Mouse (Mus musculus): ENCODE data around the gene Lrrc4.

Gene Lrrc4

DNA sequence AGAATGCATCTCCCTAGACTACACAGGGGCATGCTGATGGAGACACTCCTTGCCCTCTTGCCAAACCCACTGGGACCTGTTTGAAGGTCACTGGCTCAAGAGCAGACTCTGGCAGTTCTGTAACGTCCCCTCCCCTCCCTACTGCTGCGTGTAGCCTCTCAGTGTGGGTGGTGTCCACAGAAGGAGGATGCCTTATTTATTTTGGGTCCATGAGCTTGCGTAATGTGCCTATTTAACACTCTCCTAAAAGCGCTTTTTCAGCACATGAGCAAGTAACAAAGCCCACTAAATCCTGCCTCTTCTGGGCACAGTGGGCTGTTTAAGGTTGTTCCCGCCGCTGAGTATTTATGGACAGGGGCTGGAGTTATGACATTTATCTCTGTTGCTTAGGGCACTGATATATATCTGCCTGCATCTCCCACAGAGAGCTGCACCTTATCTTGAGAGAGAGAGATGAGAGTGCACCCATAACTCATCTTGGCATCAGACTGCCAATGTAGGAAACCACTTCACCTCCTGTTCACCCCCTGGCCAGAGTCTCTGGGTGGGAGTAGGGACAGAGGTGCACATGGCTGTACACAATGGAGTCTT lies 63.6 kb downstream of the Lrrc4 start:
- DNase-seq (ENCODE audit: low spot score in 2 of 2), result no peak

DNA sequence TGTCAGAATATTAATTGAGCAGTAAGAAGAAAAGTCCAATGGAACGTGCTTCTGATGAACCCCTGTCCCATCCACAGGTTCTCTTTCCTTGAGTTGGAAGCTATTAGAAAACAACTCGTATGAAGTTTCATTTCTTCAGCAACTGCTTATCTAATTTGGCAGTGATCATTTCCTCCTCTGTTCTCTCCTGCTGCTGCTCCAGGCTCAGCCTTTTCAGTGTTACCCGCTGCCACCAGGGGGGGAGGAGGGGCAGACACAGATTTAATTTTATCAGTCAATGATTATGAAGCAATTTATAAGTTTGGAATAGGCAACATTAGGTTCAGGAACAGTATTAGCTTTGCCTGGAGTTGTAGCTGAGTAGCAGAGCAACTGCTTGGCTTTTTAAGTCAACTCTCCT lies 64.9 kb downstream of the Lrrc4 start:
- no peak for DNase-seq (ENCODE audit: low spot score in 2 of 2)

DNA sequence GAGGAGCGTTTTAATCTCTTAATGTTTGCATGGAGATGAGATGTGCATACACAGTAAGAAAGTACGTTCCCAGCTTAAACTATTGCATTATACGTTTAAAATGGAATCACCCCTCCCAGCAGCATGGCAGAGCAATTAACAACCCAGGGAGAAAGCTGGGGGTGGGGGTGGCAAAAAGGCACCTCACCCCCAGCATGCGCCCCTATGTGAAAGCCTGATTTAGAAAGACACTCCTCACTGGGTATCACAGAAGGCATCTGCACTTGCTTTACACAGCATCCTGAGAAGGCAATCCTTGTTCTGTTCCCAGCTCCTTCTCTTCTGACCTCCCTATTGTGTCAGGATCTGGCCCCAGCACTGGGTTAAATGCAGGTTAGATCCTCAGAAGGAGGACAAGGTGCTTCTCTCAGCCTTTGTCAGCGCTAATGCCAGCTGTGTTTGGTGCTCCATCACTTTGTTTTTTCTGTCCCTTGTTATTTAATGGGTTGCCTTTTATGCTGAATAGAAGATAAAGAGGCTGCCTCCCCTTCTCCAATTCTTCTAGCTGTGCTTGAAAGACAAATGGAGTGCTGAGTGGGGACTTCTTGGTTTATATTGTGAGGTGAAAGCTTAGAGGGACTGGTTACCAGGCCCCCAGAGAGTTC lies 69.3 kb downstream of the Lrrc4 start:
- DNase-seq (ENCODE audit: low spot score in 2 of 2), result no peak

DNA sequence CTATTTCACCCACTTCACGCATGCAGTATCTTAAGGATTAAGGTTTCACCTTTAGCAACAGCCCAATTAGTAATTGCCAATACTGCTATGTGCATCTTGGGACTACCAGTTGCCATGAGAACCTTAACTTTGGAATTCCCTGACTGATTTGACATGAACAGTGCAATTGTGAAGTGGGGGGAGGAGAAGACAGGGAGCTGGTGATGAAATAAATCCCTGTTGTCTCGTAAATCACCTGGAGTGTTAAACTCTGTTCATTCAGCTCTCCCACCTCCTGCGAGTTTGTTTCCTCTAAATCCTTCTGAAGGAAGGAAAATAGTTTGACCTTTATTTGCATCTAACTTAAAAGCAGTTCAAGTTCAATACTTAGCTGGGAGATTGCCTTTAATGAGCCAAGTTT lies 69.8 kb downstream of the Lrrc4 start:
- no peak for DNase-seq (ENCODE audit: low spot score in 2 of 2)

DNA sequence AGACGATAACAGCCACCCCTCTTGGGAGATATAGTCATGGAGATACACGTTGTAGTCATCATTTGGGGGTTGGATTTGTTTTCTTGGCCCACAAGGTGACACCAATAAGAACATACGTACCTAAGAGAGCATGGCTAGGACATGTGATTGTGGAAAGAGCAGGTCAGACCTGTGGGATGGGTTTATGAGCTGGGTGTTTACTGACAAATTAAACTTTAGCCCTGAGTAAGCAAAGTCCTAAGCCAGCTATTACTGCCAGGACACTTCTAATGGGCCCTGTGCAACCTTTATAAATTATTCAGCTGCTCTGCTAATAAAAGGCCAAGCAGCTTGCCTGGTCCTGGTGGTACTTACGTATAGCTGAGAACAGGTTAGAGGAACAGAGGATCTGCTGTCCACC lies 73.3 kb downstream of the Lrrc4 start:
- no peak for DNase-seq (ENCODE audit: low spot score in 2 of 2)

DNA sequence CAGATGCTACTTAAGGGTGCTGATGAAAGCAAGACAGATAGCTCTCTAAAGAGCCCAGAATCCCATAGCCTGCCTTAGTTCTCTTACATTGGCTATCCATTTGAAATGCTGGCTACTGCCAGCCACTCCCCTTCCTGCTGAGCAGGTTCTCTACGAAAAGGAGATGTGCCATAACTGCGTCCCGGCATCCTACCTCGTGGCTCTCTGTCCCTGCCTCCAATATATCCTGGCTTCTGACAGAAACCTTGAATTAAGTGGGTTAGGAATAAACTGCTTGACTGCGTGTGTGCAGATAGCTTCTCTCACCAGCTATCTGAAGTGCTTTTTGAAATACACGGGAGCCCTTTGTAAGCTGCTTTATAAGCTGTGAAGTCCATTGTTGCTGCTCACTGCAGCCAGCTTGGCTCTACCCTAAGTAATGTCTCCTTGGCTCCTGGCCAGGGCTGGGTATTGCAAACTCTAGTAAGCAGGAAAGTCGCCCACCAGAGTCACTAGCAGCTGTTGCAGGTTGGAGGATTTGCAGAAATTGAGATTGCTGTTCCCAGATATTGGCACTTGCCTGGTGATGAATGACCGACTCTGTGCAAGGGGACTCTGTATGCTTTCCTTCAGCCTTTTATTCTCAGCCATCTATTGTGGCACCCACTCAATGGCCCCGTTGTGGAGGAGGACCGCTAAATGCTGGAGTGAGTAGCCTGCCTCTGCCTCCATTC lies 75.1 kb downstream of the Lrrc4 start:
- peak; percentile 39 to 48 for DNase-seq (ENCODE audit: low spot score in 2 of 2)

DNA sequence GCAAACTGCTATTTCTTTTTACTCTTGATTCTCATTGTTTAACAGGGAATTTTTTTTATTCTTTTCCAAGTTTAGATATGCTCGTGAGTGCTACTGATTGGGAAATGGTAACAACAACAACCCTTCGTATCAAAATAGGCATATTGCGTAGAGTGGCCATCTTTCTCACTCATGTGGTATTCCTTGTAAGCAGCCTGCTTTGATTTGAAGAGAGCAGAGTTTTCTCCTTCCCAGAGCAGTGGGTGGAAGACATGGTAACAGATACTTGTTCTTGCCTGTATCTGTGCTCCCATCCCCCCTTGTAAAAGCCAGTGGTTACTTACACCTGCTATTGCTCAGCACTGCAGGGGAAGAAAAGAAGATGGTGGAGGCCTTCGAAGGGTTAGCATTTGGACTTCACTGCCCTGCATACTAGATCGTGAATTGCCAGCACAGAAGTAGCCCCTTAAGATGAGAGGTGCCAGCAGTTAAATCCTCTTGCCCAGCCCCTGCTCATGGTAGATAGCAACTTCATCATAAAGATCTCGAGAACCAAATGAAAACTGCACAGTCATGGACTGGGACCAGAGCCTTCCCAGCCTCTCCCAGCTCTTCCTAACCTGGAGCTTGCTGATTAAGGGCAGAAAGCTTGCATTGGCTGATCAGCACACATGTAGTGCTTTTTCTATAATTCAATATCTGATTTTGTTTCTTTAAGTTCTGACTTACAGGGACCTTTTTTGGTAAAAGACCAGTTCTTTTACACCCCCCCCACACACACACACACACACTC lies 77.2 kb downstream of the Lrrc4 start:
- no peak for DNase-seq (ENCODE audit: low spot score in 2 of 2)

DNA sequence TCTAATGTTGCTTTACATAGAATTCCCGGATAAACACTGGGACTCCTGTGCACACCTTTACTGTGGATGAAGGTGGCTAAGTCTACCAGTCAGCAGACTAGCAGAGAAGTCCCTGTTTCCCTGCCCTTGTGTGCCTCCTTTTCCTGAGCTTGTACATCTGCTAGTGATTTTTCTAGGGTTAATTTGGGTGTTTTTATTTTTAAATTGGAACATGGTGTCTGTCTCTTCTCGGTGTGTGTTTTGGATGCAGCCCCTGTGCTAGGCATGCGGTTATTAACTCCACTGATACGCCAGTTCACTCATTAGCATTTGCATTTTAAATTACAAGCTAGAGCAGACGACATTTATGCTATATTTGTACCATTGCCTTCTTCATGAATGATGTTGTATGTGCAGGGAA lies 77.9 kb downstream of the Lrrc4 start:
- no peak for DNase-seq (ENCODE audit: low spot score in 2 of 2)

DNA sequence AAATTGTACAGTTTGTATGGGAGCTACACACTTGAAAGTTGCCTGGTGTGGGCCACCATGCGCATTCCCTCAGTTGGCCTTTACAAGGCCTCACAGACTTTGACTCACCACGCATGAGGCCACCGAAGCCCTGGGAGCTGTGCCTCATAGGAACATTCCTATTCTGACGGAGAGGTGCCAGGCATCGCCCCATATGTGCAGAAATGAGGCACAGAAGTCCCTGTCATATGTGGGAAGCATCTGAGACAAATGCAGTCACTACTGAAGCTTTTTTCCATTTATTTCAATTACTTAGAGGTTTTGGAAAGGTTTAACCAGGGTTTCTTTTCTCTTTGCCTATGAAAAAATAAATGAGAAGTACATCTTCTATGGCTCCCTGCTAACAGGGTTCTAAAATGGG lies 78.3 kb downstream of the Lrrc4 start:
- DNase-seq (ENCODE audit: low spot score in 2 of 2), result no peak

DNA sequence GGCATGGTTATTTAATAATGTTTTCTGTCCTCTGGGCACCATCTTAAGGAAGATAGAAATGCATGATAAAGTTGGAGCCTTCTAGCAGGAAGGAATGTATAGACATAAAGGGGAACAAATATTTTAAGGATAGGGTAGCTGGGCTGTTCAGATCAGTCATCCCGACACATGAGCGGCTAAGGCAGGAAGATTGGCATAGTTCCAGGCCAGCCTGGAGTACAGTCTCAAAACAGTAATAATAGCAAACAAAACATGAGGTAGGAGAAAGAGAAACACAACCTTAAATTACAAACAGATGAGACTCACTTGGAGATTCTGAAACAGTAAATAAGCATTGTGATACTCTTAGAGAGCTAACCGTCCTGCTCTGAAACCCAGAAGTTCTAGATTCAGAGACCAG lies 80.4 kb downstream of the Lrrc4 start:
- DNase-seq (ENCODE audit: low spot score in 2 of 2), result no peak

DNA sequence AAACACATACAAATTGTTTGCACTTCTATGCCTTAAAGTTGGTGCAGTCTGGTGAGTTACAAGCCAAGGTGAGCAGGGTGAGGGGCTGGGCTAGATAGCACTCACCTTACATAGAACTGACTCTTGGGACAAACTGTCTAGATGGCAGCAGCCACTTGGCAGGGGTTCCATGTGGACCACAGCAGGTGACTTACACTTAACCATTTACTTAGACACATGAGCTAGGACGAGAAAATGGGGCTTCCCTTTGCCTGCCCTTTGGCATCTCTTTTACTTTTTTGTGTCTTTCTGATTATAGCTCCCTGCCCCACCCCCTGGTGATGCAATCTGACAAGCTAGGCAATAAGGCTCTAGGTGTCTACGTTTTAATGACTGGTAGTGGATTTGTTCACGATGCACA lies 82.3 kb downstream of the Lrrc4 start:
- DNase-seq (ENCODE audit: low spot score in 2 of 2), result no peak

DNA sequence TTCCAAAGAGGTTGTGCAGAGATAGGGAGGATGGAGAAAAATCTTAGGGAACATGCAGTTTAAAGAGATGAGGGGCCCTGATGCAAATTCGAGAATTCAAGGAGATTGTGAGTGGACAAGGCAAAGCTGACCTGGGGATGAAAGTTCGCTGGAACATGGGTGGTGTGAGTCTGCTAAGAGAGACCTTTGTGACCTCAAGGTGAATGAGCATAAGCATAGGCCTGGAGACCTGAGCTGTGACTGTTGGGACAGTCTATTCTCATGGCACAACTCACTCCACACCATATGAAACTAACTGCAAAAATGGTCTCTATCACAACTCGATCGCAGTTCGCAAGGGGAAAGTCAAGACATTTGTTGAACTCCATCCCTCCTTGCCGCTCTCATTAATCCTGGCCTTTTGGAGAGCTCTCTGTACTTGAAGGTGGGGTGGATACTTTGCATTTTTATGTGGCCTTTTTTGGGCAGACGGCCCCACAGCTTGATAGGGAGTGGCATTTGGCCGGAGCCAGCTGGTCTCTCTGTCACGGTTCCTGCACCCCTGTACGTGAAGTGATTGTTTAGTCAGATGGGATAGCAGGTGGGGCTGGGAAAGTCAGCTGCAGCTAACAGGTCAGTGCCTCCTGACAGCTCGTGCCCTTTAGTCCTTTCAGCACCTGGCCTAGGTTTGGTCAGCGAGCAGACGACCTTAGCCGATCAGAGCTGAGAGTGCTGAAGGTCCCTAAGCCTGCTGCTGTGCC lies 83.4 kb downstream of the Lrrc4 start:
- no peak for DNase-seq (ENCODE audit: low spot score in 2 of 2)

DNA sequence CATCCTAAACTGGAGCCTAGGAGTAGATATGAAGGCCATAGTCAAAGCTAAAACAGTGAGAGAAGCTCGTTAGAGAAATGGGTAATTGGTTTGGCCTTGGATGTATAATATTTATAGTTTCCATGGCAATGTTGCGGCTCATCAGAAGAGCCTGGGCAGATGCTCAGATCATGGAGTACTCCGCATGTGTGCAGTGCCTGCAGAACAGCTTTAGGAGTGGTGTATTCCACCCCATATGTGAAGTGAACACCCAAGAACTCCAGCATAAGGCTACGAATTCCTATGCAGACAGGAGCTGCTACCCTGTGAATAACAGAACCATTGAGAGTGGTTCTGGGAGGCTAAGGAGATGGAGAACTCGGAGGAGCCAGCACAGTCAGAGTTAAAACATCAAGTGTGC lies 84.5 kb downstream of the Lrrc4 start:
- no peak for DNase-seq (ENCODE audit: low spot score in 2 of 2)

DNA sequence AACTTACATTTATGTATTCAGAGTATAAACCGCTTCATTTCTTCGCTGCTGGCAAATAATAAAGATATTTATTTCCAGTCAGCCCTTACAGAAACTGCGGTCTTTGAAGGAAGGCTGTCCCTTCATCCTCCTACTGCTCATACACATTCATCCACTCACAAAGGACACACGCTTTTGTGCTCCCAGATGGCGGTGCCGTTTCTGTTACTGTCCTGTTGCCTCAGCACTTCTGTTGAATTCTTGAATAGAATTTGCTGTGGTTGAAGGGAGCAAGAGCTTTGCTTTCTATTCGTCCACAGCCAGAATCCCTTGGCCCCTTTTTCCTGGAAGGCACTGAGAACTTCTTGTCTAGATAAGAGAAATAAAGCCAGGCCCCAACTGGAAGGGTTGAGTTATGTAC lies 85.7 kb downstream of the Lrrc4 start:
- DNase-seq (ENCODE audit: low spot score in 2 of 2), result no peak

DNA sequence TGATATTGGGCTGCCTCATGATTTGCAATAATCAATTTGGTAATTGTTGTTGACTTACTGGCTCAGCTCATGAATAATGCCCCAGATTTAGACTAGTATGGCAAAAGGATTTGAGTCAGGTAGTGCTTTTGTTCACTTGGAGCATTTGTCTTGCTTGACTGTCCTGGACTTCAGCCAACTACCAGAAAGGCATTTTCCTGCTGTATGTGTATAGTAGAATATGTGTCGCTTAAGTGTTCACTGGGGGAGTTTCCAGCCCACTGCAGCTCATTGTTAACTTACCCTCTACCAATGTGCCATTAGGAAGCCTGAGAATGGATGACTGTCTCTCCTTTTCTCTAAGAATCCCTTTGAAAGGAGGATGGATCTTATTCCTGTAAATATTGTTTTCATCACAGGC lies 88.0 kb downstream of the Lrrc4 start:
- no peak for DNase-seq (ENCODE audit: low spot score in 2 of 2)

DNA sequence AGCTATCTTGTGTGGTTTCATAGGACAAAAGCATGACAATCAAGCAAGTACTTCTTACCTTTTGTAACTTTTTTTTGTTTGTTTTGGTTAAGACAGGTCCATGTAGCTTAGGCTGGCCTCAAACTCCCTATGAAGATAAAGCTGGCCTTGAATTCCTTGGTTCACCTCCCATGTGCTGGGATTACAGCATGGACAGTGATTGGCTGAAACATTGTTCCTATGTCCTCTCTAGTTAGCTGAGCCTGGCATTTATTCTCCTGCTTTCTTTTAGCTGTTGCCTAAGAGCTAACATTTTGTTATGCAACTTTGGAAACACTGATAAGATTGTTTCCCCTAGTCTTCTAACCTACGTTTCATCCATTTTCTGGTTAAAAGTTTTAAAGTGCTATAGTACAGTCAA lies 93.9 kb downstream of the Lrrc4 start:
- no peak for DNase-seq (ENCODE audit: low spot score in 2 of 2)

DNA sequence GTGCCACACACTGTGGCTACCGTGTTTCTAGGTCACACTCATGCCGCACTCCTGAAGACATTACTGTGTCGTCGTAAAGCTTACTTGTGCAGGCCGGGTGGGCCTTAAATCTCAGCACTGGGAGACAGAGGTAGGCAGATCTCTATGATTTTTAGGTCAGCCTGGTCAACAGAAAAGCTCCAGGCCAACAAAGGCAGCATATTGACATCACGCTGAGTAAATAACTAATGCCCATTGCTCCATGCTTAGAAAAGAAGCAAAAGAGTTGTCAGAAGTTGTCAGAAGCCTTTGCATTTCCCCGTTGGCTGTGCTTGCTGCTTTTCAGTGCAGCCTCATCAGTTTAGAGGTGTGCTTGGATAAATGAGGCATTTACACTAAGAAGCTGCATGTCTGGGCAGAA lies 94.9 kb downstream of the Lrrc4 start:
- no peak for DNase-seq (ENCODE audit: low spot score in 2 of 2)

DNA sequence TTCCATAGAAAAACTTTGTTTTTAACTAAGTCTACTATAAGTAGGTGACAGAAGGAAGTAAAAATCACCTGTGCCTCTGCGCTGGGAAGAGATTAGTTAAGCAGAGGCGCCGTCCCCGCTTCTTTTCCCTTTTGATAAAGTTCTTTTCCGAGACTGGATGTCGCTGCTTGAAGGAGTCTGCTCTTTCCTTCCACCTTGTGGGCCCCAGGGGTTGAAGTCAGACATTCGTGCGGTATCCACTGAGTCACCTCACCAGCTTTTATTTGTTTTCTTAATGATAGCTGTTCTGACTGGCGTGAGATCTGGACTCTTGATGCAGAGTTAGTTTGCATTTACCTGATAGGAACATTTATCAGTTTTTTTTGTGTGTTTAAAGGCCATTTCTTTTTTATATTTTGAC lies 96.4 kb downstream of the Lrrc4 start:
- DNase-seq (ENCODE audit: low spot score in 2 of 2), result no peak

DNA sequence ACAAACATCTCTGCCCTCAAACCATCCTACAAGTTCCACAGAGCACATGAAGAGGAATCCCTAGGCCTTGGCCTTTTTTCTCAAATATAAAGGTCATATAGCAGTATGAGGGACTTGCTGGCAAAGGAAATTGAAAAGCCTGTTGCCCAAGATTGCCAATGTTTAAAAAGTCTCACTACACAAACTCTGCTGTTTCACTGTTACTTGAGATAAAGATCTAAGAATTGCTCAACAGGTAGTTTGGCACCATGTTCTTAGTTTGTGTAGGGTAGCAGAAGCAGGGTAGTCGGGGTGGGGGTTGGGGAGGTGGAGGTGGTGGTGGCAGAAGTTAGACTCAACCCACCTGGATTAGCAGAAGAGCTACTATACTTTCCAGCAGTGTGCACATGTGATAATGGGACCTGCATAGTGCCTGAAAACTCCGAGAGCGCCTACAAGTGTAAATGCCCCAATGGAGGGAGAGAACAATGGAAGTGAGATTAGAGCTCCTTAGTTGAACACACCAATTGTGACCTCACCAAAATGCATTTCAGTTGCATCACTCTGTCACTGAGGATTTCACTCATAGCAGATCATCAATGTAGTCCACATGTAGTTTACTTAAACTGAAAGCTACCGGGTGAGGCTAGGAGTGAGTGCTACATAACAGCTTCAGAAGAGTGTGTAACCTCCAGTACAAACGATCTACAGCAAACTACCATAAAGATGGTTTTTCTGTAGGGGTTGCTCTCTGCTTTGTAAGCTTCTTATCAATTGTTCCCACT lies 97.5 kb downstream of the Lrrc4 start:
- no peak for DNase-seq (ENCODE audit: low spot score in 2 of 2)

DNA sequence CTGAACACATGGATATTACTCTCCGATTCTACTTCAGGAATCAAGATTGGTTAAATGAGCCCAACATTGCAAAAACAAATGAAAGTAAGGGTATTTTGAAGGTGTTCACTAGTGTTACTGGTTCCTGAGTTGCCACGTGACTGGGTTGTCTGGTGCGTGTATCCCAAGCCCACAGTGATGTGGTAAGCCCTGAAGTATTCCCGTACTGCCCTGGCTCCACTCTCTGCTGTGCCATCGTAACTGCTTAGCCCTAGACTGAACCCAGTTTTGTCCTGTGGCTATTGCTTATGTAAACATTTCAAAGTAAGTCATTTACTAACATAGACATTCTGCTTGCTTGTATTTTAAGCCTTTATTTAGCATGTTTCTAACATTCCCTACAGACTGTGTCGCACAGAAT lies 100.3 kb downstream of the Lrrc4 start:
- no peak for DNase-seq (ENCODE audit: low spot score in 2 of 2)

DNA sequence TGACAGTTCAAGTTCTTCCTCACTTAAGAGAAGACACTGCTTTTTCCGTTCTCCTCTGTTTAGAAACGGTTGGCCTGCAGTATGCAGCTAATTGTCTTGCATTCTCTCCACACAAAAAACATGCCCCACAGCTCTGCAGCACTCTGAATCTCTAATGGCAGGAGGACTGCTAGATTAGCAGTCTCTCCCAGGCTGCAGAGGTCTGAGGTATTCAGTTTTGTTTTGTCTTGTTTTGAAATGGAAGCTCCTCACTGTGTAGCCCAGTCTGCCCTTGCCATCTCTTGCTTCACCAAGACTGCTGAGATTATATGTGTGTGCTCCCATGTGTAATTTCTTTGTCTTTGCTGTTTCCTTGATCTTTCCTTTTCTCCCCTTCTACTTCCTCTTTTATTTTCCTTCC lies 101.9 kb downstream of the Lrrc4 start:
- DNase-seq (ENCODE audit: low spot score in 2 of 2), result no peak

Measured in frontal cortex, postnatal 25 days (tissue).